Mouse (Mus musculus): ENCODE data around the gene Sugp1.

DNA sequence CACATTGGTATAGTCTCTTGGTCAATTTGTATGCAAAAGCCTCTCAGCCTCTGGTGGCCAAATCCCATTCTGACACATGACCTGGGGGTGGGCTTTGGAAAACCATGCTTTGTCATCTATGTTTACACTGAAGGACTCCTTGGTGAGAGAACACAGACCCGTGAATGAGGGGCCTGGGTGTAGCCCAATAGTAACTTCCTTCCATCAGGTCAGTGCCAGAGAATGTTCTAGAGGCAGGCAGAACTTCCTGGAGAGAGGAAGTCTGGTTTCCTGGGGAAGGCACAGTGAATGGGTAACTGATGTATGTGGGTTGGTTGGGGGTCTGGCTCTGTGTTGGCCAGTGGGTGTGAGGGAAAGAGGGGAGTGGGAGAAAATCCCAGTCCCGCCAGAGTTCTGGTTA lies 37.4 kb upstream of the Sugp1 start:
- no peak for TF ChIP-seq CTCF (IDR thresholded peaks at IDR 0.05; ENCODE audit: extremely low read depth, insufficient read depth, low read length)
- TF ChIP-seq POLR2A (IDR thresholded peaks at IDR 0.05; ENCODE audit: extremely low read depth, insufficient read depth, low read length), result no peak
